Mouse (Mus musculus): ENCODE data around the gene Apoc3.

The Apoc3 gene

DNA sequence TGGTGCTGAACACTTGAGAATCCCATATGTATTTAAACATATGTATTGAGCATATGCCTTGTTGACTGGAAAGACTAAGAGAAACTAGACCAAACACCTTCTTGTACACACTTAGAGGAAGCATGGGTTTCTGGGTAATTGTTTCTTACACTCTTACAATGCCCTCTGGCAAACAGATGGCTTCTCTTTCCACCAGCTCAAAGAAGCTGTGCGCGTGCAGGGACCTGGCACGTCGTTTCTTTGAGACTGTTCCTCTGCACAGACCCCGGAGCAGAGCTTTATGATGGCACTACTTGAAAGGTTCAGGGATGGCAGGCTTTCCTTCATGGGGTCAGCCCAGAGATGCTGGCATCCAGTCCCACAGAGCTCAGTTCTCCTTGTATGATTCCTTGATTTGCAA lies 46.5 kb downstream of the Apoc3 start:
- ChIA-PET POLR2A (interaction anchor here in 3 of 4 experiments (0.5 to 1.7 kb wide), 9 partner anchors 10 to 214 kb away, joined by 3 to 10 read pairs (median 3); no protein-coding TSS in a partner anchor), CTCF (interaction anchor here in 3 of 4 experiments (0.6 to 1.5 kb wide), 5 partner anchors 8 to 201 kb away, joined by 3 to 8 read pairs (median 5); partner anchors contain the start of genes Bud13 (in 1 of the 3), Pafah1b2 (in 1 of the 3) and Sik3 (in 1 of the 3))

DNA sequence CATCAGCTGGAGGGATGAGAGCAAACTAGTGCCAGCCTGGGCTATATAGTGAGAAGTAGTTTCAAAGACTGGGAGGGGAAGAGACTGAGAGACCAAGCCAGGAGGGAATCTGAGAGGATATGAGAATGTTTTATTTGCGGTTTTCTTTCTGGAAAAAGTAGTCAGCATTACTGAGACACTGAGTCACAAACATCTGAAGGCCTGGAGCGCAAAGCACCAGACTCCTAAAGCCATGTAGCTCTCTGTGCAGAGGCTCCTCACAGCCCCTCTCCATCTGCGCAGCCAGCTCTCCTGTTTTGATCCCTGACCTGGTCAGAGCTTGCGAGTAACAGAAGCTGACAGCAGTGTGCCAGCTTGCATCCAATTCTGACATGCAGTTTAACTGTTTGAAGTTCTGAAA lies 47.1 kb downstream of the Apoc3 start:
- POLR2A ChIA-PET, result interaction anchor here in 3 of 4 experiments (0.5 to 1.7 kb wide), 7 partner anchors 9 to 213 kb away, joined by 3 to 4 read pairs (median 3); no protein-coding TSS in a partner anchor
- CTCF ChIA-PET, result interaction anchor here in 2 of 4 experiments (0.6 to 1.5 kb wide), 4 partner anchors 42 to 1498 kb away, joined by 3 to 8 read pairs (median 4); partner anchors contain the start of genes Pafah1b2 (in 1 of the 2) and Sik3 (in 1 of the 2)

DNA sequence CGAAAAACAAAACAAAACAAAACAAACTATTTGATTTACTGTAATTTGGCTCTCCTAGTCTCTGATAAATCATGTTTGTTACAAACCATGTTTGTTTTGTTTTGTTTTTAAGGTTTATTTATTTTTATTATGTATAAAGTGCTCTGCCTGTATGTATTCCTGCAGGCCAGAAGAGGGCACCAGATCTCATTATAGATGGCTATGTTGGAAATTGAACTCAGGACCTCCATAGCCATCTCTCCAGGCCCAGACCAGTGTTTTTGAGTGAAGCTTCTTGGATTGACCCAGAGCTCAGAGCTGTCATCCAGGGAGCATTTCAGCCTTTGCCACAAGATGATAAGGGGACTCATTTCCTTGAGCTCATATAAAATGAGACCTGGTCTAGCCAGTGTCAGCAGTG lies 49.0 kb downstream of the Apoc3 start:
- ChIA-PET CTCF (interaction anchor here in 3 of 4 experiments (0.6 to 3.3 kb wide), 19 partner anchors 10 to 191 kb away, joined by 3 to 34 read pairs (median 5); partner anchors contain the start of genes Pafah1b2 (in 2 of the 3), Sik3 (in 2 of the 3), Apoa1 (in 1 of the 3) and Apoa5 (in 1 of the 3)), POLR2A (interaction anchor here in 2 of 4 experiments (1.2 to 2.3 kb wide), 4 partner anchors 13 to 174 kb away, joined by 3 to 10 read pairs (median 6); partner anchors contain the start of genes Pafah1b2 (in 1 of the 2) and Sik3 (in 1 of the 2))

DNA sequence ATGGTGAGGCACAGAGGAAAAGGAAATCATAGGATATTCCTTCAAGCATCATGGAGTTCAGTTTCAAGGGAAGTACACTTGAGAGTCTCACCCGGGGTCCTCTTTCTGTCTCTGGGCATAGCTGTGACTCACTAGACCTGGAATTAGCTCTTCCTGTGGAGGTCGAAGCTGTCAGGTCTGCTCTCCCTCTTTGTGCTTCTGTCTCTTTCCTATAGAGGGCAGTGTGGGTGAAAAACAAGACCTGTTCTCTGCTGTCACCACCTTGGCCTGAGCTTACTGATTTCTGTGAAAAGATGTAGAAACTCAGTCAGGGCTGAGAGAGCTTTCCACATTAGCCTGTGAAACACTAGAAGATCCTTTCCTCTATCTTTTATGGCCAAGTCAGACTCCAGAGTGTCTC lies 50.2 kb downstream of the Apoc3 start:
- CTCF ChIA-PET, result interaction anchor here (0.5 to 3.3 kb wide), 79 partner anchors 9 to 501 kb away, joined by 3 to 34 read pairs (median 4); partner anchors contain the start of genes Pafah1b2 (in 3 of the 4), Sik3 (in 3 of the 4), Apoa1 (in 1 of the 4) and Apoa5 (in 1 of the 4)
- POLR2A ChIA-PET, result interaction anchor here in 2 of 4 experiments (0.8 to 2.3 kb wide), 11 partner anchors 9 to 218 kb away, joined by 3 to 10 read pairs (median 4); partner anchors contain the start of genes Pafah1b2 (in 2 of the 2) and Sik3 (in 2 of the 2)

DNA sequence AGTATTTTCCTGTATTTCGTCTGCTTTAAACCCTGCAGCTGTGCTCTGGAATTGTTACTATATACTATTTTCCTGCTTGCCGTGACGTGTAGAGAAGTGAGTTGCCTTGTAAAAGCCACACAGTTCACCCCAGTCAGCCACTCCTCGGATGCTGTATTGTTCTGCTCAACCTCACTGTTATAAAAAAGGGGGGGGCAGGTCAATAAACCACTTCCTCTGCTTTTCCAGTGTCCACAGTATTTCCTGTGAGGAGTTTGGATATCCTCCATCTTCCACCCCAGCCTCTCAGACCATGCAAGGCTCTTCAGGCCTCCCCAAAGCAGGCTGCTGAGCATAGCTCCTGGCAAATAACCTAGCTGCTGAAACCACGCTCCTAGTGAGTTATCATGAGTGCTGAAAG lies 50.9 kb downstream of the Apoc3 start:
- POLR2A ChIA-PET, result interaction anchor here in 2 of 4 experiments (0.9 to 2.3 kb wide), 5 partner anchors 9 to 172 kb away, joined by 4 to 10 read pairs (median 5); partner anchors contain the start of genes Pafah1b2 (in 1 of the 2) and Sik3 (in 1 of the 2)

More for the DNA sequence above, 50.9 kb downstream of the Apoc3 start:
- CTCF ChIA-PET, result interaction anchor here (0.5 to 3.3 kb wide), 51 partner anchors 8 to 184 kb away, joined by 3 to 34 read pairs (median 5); partner anchors contain the start of genes Pafah1b2 (in 3 of the 4), Sik3 (in 3 of the 4), Apoa1 (in 1 of the 4) and Apoa5 (in 1 of the 4)

All from embryonic stem cell, embryonic (primary cell).